Mouse (Mus musculus): Measurements from ENCODE around the gene Tbc1d10c.

The Tbc1d10c gene

DNA sequence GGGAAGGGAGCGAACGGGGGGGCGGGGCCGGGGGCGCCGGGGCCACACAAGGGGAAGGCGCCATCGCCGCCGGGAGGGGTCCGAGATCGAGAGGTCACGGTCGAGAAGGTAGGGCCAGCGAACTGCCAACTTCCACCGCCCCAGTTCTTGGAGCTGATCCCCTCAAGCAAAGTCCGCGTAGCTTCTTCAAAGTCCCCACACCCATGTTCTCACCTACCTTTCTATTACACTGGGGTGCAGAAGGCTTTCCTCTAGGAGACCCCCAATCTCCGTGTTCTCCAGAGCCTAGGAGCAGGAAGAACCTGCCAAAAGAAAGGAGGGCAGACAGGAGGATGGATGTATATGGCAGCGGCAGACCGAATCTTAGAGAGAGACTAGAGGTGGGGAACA, 24.4 kb upstream of the Tbc1d10c start:
- in situ Hi-C loops (cut with MseI, MboI): no loop called here

DNA sequence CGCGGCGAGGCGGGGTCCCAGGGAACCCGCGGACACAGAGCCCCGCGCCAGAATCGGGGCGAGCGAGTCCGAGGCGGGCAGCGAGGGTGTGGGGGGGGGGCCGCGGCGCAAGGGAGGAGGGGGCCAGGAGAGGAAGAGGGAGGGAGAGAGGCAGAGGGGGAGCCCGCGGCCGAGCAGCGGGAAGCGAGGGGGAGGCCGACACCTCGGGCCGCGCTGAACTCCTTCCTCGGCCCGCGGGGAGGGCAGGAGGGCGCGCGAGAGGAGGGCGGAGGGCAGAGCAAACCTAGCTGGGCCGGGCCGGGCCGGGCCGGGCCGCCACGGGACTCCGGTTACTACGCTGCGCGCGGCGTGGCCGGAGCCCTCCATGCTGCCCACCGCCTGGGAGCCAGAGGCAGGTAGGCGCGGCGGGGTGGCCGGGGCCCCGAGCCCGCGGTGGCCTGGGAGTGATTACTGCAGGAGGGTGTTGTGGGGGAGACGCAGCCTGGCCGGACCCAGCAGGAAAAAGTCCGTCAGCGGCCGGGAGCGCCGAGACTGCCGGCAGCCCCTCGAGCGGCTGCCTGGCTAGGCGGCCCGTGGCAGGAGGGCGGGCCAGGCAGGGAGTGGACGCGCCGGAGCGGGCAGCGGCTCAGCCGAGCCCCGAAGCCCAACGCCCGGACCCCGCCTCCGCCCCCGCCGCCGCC, 23.8 kb upstream of the Tbc1d10c start:
- in situ Hi-C loops (cut with MseI, MboI): no loop called here

DNA sequence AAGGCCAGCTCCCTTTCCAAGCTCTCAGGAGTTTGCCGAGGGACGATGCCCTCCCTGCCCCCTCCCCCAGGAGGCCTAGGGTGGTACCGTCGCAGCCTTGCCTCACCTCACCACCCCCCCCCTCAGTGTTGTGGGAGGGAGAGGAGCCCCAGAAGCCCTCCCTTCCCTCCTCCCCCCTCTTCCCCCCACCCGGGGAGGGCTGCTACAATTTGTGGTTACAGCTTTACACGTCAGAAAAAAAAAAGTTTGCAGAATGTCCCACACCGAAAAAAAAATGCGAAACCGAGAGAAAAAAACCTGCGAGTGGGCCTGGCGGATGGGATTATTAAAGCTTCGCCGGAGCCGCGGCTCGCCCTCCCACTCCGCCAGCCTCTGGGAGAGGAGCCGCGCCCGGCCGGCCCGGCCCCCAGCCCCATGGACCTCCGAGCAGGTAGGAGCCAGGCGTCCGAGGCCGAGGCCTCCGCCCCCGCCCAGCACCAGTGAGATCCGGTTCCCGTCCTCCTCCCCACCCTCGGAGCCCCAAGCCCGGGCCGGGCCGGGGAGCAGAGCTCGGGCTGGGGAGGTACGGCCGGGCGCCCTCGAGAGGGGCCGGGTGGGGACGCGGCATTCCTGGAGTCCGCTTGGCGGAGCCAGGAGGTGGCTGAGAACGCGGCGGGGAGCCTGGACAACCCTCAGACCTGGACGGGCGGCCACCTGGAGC, 23.1 kb upstream of the Tbc1d10c start, which contains the start of the genes Clcf1 and AC109138.7:
Gene Clcf1, plus strand, starts transcription at position 168 of the 700 bp plus-strand sequence.
Gene AC109138.7, plus strand, starts transcription at position 287 of the 700 bp plus-strand sequence.
- in situ Hi-C loops (cut with MseI, MboI): no loop called here

DNA sequence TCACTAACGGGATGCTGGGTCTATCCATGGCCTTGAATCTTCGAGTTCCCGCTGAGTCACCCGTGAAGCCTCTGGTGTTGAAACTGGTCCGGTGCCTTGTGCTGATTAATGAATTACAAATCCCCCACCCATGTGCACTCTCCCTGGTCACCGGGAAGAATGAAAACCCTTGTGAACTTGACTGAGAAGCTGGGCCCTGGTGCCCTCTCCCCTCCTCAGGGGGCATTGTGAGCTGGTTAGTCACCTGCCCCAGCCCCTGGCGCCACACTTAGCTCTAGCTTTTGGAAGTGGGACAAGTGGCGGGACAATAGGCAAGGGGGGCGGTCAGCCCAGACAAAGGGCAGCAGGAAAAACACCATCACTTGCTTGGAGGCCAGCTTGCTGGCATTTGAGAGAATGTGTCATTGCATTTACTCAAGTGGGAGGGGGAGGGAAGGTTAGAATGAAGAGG, 22.5 kb upstream of the Tbc1d10c start:
- in situ Hi-C loops (cut with MseI, MboI): no loop called here

DNA sequence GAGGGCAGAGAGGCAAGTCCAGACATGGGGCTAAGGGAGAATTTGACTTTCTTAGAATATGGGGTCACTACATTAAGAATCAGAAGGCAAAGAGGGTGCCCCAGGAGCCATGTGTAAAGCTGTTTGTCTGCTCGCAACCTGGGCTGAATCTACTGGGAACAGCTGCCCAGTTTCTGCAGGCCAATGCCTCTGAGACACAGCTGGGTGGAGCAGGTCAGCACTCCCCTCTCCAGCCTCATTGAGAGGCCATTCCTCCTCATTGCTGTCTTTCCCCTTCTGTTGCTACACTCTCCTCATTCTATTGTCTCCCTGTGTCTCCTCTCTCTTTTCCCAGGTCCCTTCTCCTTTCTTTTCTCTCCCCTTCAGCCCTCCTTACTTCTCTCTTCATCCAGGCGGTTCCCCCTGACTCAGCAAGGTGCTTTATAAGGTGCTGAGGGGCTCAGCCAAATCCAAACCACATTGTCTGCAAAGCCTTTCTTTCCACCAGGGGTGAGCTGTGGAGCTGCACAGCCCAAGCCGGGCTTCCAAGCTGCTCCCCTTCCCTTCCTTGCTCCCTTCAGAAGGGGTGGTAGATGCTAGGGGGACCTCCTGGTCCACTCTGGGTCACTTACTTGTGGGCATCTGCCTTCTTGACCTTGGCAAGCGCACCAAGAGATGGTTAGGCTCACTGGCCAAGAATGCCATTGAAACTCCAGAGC, 21.0 kb upstream of the Tbc1d10c start:
- in situ Hi-C loops (cut with MseI, MboI): no loop called here

DNA sequence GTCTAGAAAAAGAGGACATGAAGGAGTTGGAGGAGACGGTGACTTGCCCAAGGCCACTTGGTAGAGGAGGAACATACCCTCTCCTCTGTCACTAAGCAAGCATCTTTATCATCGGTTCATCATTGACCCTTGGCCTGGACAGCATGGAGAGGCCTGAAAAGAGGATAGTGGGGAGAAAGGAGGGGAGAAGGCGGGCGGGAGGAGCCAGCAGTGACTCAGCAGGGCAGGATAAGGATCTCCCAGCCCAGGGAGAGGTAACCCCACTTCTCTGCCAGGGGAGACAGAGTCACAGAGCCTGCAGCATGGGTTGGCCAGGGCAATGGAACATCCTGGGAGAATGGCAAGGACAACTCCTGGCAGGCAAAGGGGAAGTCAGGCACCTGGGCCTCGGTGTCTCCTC, 17.5 kb upstream of the Tbc1d10c start:
- in situ Hi-C loops (cut with MseI, MboI): loop anchor here in 1 of 2 experiments (5.0 kb wide), 1 partner anchor 34 kb away; no protein-coding TSS in a partner anchor

DNA sequence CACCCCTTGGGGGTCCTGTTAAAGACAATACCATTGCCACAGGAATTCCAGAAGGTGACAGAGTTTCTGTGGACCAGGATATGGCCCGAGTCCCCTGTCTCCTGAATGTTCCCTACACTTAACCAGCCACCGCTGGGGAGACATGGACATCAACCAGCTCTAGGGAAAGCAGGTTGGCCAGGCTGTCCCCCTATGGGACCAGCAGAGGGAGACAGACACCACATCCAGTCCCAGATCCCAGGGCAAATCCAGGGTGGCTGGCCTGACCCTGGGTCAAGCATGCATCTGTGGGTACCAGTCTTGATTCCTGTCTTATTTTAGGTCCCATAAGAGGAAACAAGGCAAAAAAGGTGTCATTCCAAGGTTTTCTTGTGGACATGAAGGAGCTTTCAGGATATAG, 15.9 kb upstream of the Tbc1d10c start:
- in situ Hi-C loops (cut with MseI, MboI): loop anchor here in 1 of 2 experiments (5.0 kb wide), 1 partner anchor 35 kb away; no protein-coding TSS in a partner anchor

DNA sequence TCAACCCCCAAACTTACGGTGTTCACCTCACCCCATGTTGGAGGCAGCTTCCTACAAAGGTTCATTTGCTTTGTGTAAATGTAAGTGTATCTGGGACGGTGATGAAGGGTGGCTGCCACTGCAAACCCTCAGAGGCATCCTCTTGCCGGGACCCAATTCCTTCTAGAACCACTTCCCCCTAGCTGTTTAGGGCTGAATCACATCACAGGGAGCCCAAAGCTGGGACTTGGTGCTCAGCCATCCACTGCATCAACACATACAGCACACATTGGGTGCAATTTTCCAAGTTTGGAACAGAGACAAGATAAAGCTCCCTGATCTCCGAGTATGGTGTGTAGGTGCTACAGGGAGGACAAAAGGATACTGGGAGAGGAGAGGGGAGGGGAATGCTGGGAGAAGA, 13.8 kb upstream of the Tbc1d10c start:
- in situ Hi-C loops (cut with MseI, MboI): loop anchor here in 1 of 2 experiments (5.0 kb wide), 1 partner anchor 37 kb away; no protein-coding TSS in a partner anchor

DNA sequence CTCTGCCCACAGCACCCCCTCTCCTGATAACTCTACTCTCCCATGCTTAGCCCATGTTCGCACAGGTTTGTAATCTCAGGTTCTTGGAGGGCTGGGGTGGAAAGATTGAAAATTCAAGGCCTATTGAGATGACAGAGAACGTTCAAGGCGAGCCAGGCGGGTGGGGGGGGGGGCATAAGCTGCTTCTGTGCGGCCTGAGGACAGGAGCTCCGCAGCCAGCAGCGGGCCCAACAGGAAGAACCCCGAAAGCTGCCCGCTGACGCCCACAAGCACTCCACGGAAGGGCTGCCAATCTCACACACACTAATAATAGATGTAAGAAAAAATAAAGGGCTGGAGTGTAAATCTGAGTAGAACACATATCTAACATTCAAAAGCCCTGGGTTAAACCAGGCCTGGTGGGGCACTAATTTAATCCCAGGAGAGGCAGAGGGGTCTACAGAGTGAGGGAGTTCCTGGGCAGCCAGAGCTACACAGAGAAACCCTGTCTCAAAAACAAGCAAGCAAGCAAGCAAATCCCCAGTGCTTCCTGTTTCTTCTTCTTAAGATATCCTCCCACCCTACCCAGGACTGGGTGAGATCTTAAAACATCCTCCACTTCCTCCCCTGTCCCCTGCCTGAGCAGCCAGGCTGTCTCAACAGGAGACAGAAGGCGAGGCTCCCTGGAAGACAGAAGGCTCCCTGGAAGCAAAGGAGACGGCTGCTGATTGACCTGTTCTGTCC, 12.7 kb upstream of the Tbc1d10c start:
- in situ Hi-C loops (cut with MseI, MboI): no loop called here

DNA sequence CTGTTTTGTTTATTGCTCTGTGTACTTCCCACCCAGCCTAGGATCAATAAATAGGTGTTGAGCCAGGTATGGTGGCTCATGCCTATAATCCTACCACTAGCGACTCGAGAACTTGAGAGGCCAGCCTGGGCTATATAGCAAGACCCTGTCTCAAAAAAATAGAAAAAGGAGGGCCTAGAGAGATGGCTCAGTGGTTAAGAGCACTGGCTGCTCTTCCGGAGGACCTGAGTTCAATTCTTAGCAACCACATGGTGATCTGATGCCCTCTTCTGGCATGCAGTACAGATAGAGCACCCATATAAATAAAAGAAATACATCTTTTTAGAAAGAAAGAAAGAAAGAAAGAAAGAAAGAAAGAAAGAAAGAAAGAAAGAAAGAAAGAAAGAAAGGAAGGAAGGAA, 12.1 kb upstream of the Tbc1d10c start:
- in situ Hi-C loops (cut with MseI, MboI): no loop called here

DNA sequence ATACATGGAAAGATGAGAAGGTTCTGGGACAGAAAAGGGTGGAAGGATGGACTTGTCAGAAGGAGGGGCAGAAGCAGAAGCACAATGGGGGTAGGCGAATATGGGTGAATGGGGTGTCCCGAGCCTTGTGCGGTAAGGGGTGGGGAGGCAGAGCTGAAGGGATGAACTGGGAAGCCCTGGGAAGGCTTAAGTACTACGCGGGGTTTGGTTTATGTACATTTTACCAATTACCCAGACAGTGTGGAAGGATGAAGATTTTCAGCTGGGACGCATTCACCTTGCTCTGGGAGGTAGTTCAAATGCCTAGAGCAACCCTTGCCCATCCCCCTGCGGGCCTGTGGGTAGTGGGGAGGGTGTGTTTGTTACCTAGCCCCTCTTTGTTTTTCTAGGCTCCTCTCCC, 11.1 kb upstream of the Tbc1d10c start:
- in situ Hi-C loops (cut with MseI, MboI): no loop called here

DNA sequence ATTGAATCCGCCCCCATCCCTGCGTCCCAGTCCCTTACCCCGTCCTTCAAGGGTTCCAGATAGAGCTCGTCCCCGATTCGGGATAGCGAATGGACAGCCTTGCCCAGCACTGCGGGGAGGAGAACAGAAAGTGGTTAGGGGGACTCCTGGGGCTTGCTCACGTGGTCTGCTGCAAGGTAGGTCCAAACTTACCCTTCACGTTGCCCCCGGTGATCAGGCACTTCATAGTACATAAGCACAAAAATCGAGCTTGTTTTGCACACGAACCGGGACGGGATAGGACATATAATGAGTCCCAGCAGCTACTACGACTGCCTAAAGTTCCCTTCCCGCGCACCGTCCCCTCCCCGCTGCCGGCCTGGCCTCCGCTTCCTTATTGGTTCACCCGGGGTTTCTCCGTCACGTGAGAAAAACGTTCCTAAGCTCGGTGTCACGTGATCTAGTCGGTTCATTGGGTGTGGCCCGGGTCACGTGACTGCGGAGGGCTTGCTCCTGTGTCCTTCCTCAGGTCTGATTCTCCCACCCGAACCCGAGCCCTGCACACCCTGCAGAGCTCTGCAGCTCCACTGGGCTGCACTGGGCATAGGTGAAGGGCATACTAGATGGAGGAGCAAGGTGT, 10.3 kb upstream of the Tbc1d10c start, which contains the start of gene Rad9a:
Gene Rad9a, minus strand, starts transcription at position 372 of the 619 bp plus-strand sequence.
- in situ Hi-C loops (cut with MseI, MboI): no loop called here

DNA sequence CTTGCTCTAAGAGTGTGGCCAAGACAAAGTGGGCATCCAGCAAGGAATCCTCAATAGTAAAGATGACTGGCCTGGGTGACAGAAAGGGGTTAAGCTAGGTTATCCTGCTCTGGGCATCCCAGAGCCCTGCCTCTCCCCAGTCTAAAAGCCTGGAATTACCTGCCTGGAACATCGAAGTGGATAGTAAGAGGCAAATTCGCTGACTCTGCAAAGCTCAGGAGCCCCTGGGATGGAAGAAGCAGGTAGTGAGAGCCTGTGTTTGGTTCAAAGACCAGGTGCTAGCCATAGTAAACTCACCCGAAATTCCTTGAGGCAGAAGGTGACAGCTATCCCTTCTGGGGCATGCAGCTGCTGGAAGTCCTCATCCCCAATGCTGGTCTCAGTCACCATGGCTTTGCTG, 6.1 kb upstream of the Tbc1d10c start:
- in situ Hi-C loops (cut with MseI, MboI): no loop called here

DNA sequence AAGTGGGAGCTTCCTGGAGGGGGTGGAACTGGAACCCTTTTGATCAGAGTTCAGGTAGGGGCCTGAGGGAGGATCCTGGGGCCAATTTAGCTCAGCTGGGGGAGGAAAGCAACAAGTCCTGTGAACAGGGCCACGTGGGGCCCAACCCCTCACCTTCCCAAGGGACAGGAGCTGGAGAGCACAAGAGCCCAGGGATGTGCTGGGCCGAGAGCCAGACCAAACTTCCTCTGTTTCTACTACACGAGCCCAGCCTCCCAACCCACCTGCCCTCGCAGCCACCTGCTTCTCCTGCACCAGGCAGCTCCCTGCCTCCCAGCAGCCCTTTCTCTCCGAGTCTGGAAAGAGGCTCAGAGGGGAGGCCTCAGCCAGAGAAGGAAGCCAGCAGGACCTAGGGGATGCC, 5.5 kb upstream of the Tbc1d10c start:
- in situ Hi-C loops (cut with MseI, MboI): no loop called here

DNA sequence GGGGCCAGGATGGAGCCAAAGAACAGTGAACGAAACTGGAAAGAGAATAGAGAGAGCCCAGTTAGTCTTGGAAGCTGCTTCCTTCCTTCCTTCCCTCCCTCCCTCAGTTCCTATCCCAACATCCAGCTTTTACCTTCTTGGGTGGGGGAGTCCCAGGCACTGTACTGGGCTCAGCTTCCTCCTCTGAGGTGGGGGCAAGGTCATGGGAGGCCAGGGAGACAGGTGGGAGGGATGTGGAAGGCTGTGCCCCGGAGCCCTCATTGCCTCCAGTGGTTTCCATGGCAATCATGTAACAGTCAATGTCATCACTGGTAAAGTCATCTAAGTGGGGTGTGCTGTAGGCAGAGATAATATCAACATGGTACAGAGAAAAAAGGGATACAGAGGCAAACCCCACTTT, 5.0 kb upstream of the Tbc1d10c start:
- in situ Hi-C loops (cut with MseI, MboI): no loop called here

DNA sequence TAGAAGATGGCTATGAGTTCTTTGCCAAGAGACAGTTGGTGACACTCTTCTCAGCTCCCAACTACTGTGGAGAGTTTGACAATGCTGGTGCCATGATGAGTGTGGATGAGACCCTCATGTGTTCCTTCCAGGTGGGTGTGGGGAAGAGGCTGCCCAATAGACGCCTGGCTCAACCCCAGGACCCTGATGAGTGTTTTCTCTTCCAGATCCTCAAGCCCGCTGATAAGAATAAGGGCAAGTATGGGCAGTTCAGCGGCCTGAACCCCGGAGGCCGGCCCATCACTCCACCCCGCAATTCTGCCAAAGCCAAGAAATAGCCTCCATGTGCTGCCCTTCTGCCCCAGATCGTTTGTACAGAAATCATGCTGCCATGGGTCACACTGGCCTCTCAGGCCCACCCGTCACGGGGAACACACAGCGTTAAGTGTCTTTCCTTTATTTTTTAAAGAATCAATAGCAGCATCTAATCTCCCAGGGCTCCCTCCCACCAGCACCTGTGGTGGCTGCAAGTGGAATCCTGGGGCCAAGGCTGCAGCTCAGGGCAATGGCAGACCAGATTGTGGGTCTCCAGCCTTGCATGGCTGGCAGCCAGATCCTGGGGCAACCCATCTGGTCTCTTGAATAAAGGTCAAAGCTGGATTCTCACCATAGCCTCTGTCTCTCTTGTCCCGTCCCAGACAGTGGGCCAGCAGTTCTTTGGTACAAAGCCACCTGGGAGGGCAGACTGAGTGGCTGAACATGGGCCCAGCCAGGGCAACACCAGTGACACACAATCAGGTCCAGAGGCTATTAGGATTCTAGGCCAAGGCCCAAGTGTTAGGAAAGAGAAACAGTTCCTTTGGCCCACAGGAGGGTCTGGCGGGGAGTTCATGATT, 3.9 kb upstream of the Tbc1d10c start:
- in situ Hi-C loops (cut with MseI, MboI): no loop called here

DNA sequence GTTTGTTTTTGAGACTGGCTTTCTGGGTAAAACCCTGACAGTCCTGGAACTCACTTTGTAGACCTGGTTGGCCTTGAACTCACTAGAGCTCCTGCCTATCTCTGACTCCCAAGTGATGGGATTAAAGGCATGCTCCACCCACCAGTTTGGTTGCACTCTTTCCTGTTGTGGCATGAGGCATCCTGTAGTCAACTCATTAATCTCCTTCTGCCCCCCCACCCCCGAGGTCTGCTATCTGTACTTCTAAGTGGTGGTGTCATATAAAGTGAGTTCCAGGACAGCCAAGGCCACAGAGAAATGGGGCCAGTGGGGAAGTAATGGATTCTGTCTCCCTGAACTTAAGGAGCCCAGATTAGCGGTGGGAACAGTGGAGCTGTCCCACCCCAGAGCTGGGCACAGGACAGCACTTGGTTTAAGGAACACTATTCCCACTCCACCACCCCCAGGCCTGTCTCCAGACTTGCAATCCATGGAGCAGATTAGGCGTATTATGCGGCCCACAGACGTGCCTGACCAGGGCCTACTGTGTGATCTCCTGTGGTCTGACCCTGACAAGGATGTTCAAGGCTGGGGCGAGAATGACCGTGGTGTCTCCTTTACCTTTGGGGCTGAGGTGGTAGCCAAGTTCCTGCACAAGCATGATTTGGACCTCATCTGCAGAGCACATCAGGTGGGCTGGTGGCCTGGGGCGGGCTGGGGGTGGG, 3.1 kb upstream of the Tbc1d10c start:
- in situ Hi-C loops (cut with MseI, MboI): no loop called here

DNA sequence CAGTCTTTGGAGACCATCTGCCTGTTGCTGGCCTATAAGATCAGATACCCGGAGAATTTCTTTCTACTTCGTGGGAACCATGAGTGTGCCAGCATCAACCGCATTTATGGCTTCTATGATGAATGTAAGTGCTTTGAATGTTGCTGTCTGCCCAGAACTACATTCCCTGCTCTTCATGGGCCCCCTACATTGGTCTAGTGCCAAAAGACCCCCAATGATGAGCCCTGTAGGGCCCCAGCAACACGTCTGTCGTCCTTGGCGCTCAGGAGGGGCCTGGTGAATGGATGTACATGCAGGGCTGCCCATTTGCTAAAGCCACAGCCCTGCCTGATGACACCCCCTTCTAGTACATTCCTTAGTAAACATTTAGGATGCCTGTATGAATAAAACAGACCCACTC, 2.0 kb upstream of the Tbc1d10c start:
- in situ Hi-C loops (cut with MseI, MboI): no loop called here

DNA sequence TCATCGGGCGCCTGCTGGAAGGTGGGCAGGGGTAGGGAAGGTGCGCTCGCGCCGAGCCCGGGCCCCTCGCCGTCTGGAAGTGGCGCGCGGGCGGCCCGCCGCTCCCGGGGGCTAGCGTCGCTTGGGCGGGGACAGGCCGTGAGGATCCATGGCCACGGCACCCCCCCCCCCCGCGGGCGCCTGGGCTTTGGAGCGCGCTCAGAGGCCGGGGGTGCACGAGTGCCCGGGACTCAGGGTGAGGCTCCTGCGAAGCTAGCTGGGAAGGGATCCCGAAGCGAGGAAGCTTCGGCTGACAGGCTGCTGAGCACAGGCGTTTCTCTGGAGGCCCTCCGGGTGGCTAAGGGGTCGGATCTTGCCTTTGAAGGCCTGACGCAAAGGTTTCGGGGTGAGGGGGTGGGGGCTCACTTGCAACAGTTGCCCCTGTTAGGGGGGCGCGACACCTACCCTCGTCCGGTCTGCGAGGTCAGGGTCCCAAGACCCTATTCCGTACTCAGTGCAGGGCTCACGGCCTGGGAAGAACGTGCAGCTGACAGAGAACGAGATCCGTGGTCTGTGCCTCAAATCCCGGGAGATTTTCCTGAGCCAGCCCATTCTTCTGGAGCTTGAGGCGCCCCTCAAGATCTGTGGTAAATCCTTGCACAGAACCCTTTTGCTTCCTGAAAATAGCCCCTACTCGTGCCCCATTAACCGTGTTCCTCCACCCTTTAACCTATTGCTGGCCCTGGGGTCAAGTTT, 1.3 kb upstream of the Tbc1d10c start:
- in situ Hi-C loops (cut with MseI, MboI): no loop called here
